Mouse (Mus musculus): Measurements from ENCODE around the gene Sugct. TPM values are rescaled to one million over a fixed set of nuclear protein-coding genes. Genes with fewer than 3 reads are reported as not detected.

Sugct gene
- polyA plus RNA-seq, 1 experiment: 1.0 TPM

DNA sequence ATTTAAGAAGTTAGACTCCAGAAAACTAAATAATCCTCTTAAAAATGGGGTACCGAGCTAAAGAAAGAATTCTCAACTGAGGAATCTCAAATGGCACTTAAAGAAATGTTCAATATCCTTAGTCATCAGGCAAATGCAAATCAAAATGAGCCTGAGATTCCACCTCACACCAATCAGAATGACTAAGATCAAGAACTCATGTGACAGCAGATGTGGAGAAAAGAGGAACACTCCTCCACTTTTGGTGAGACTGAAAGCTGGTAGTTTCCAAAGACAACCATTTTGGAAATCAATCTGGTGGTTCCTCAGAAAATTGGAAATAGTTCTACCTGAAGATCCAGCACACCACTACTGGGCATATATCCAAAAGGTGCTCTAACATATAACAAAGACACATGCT is 28.0 kb downstream of the Sugct start:
- Histone ChIP-seq H3K27me3 (ENCODE audit: control insufficient read depth, insufficient read depth, insufficient read length) (no peaks in the 10 kb centered on the region), H3K79me2 (ENCODE audit: control insufficient read depth, insufficient read depth) (no peaks in the 10 kb centered on the region), H3K4me3 (no peak overlapping the region), H3K36me3 (ENCODE audit: control insufficient read depth, insufficient read depth) (no peaks in the 10 kb centered on the region), H3ac (ENCODE audit: control insufficient read depth, insufficient read length) (no peak overlapping the region), H3K4me2 (ENCODE audit: low read depth) (no peak overlapping the region)
- TF ChIP-seq TCF3 (IDR thresholded peaks at IDR 0.05; ENCODE audit: insufficient read length, low read depth) (no peak), MAX (IDR thresholded peaks at IDR 0.05; ENCODE audit: low read depth) (no peak), TCF12 (IDR thresholded peaks at IDR 0.05; ENCODE audit: insufficient read depth, poor library complexity, severe bottlenecking) (no peak), REST (IDR thresholded peaks at IDR 0.05; ENCODE audit: insufficient read depth, insufficient read length) (no peak), E2F4 (IDR thresholded peaks at IDR 0.05; ENCODE audit: insufficient read depth) (no peak), POLR2A (IDR thresholded peaks at IDR 0.05; ENCODE audit: insufficient read length, low read depth) (no peak), POLR2AphosphoS2 (IDR thresholded peaks at IDR 0.05; ENCODE audit: insufficient read length, low read depth) (no peak), USF1 (IDR thresholded peaks at IDR 0.05; ENCODE audit: low read depth) (no peak), SRF (IDR thresholded peaks at IDR 0.05; ENCODE audit: control insufficient read depth, insufficient read length, low read depth) (no peak), MYOD1 (IDR thresholded peaks at IDR 0.05; ENCODE audit: control insufficient read depth in 1 of 3, insufficient read length in 2 of 3, low read depth in 2 of 3) (no peak), CEBPB (IDR thresholded peaks at IDR 0.05; ENCODE audit: insufficient read depth, poor library complexity, severe bottlenecking) (no peak), MYOG (IDR thresholded peaks at IDR 0.05; ENCODE audit: control insufficient read depth in 1 of 3, insufficient read depth in 1 of 3, insufficient read length in 2 of 3, low read depth in 2 of 3) (no peak)

DNA sequence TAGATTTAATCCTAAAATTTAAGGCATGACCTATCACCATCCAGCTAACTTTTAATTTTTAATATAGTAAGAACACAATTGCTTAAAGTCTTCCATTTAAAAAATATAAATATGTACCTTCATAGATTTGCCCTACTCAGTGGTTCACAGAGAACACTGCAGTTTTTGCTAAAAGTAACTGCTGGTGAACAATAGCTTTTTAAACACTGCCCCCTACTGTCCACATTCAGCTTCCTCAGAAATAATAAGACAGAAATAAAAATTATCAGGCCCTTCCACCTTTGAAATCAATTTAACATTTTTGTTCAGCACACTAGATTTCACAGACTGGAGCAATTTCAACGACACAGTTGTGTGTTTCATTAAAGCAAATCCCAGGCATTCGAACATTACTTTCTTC is 53.1 kb downstream of the Sugct start:
- Histone ChIP-seq H3K4me2 (ENCODE audit: low read depth) (no peak overlapping the region), H3K36me3 (ENCODE audit: control insufficient read depth, insufficient read depth) (no peaks in the 10 kb centered on the region), H3K79me2 (ENCODE audit: control insufficient read depth, insufficient read depth) (no peaks in the 10 kb centered on the region), H3K4me3 (no peak overlapping the region), H3ac (ENCODE audit: control insufficient read depth, insufficient read length) (no peak overlapping the region), H3K27me3 (ENCODE audit: control insufficient read depth, insufficient read depth, insufficient read length) (no peaks in the 10 kb centered on the region)
- TF ChIP-seq REST (IDR thresholded peaks at IDR 0.05; ENCODE audit: insufficient read depth, insufficient read length) (no peak), TCF3 (IDR thresholded peaks at IDR 0.05; ENCODE audit: insufficient read length, low read depth) (no peak), POLR2A (IDR thresholded peaks at IDR 0.05; ENCODE audit: insufficient read length, low read depth) (no peak), TCF12 (IDR thresholded peaks at IDR 0.05; ENCODE audit: insufficient read depth, poor library complexity, severe bottlenecking) (no peak), CEBPB (IDR thresholded peaks at IDR 0.05; ENCODE audit: insufficient read depth, poor library complexity, severe bottlenecking) (no peak), POLR2AphosphoS2 (IDR thresholded peaks at IDR 0.05; ENCODE audit: insufficient read length, low read depth) (no peak), USF1 (IDR thresholded peaks at IDR 0.05; ENCODE audit: low read depth) (no peak), MYOD1 (IDR thresholded peaks at IDR 0.05; ENCODE audit: control insufficient read depth in 1 of 3, insufficient read length in 2 of 3, low read depth in 2 of 3) (no peak), MYOG (IDR thresholded peaks at IDR 0.05; ENCODE audit: control insufficient read depth in 1 of 3, insufficient read depth in 1 of 3, insufficient read length in 2 of 3, low read depth in 2 of 3) (no peak), E2F4 (IDR thresholded peaks at IDR 0.05; ENCODE audit: insufficient read depth) (no peak), MAX (IDR thresholded peaks at IDR 0.05; ENCODE audit: low read depth) (no peak), SRF (IDR thresholded peaks at IDR 0.05; ENCODE audit: control insufficient read depth, insufficient read length, low read depth) (no peak)

DNA sequence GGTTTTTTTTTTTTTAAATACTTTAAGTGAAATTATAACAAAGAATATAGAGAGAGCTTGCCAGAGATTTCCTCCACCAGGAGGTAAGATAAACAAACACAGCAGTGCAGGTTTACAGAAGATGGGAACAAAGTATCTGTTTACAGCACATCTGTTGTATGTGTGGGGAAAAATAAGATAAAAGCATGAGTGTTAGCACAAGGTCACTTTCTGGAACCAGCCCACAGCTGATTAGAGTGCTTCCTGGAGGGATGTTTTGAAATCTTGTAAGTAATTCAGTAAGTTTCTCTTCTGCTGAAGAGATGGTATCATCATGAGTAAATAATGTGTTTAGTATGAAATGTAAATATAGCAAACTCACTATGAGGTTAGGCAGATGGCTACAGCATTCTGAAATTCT is 57.3 kb downstream of the Sugct start:
- Histone ChIP-seq H3K36me3 (ENCODE audit: control insufficient read depth, insufficient read depth) (no peaks in the 10 kb centered on the region), H3K4me2 (ENCODE audit: low read depth) (no peak overlapping the region), H3K4me3 (no peak overlapping the region), H3K79me2 (ENCODE audit: control insufficient read depth, insufficient read depth) (no peaks in the 10 kb centered on the region), H3ac (ENCODE audit: control insufficient read depth, insufficient read length) (no peak overlapping the region), H3K27me3 (ENCODE audit: control insufficient read depth, insufficient read depth, insufficient read length) (no peaks in the 10 kb centered on the region)
- TF ChIP-seq POLR2AphosphoS2 (IDR thresholded peaks at IDR 0.05; ENCODE audit: insufficient read length, low read depth): no peak
- TF ChIP-seq POLR2A (IDR thresholded peaks at IDR 0.05; ENCODE audit: insufficient read length, low read depth): no peak
- TF ChIP-seq MYOG (IDR thresholded peaks at IDR 0.05; ENCODE audit: control insufficient read depth in 1 of 3, insufficient read depth in 1 of 3, insufficient read length in 2 of 3, low read depth in 2 of 3): no peak
- TF ChIP-seq REST (IDR thresholded peaks at IDR 0.05; ENCODE audit: insufficient read depth, insufficient read length): no peak

DNA sequence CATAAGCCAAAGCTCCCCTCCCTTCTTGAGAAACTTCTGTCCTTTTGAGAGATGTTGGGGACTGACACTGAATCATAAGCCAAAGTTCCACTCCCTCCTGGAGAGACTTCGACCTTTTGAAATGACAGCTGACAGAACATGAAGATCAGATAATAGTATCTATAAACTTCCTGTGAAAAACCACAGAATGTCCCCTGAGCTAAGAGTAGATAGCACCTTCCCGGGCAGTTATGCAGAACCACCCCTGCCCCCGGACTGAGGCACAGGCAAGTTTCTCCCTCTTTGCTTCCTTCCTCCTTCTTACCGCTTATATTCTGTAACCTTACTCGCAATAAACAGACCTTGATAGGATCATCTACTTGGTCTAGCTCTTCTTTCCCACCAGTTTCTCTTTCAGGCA is 68.2 kb downstream of the Sugct start:
- H3K4me3 ChIP-seq: no peak overlapping the region

DNA sequence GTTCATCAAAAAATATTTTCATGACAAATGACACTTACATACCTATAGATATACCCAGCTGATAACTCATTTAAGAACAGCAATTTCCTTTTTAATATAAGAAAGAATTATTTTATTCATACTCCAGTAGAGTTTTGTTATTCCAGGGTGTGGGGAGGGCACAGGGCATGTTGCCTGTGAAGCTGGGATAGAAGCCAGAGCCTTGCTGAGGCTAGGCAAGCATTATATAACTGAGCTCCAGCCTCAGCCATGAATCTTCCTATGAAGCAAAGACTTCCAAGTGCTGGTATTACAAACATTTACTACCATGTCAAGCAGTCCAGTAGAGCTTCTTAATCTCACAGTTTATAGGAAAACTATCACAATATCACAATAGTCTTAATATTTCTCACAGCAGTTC is 70.4 kb downstream of the Sugct start:
- Histone ChIP-seq H3ac (ENCODE audit: control insufficient read depth, insufficient read length) (no peak overlapping the region), H3K27me3 (ENCODE audit: control insufficient read depth, insufficient read depth, insufficient read length) (no peaks in the 10 kb centered on the region), H3K4me2 (ENCODE audit: low read depth) (no peak overlapping the region), H3K79me2 (ENCODE audit: control insufficient read depth, insufficient read depth) (no peaks in the 10 kb centered on the region), H3K4me3 (no peak overlapping the region), H3K36me3 (ENCODE audit: control insufficient read depth, insufficient read depth) (no peaks in the 10 kb centered on the region)
- TF ChIP-seq TCF3 (IDR thresholded peaks at IDR 0.05; ENCODE audit: insufficient read length, low read depth) (no peak), MYOG (IDR thresholded peaks at IDR 0.05; ENCODE audit: control insufficient read depth in 1 of 3, insufficient read depth in 1 of 3, insufficient read length in 2 of 3, low read depth in 2 of 3) (no peak), POLR2AphosphoS2 (IDR thresholded peaks at IDR 0.05; ENCODE audit: insufficient read length, low read depth) (no peak), SRF (IDR thresholded peaks at IDR 0.05; ENCODE audit: control insufficient read depth, insufficient read length, low read depth) (no peak), TCF12 (IDR thresholded peaks at IDR 0.05; ENCODE audit: insufficient read depth, poor library complexity, severe bottlenecking) (no peak), MYOD1 (IDR thresholded peaks at IDR 0.05; ENCODE audit: control insufficient read depth in 1 of 3, insufficient read length in 2 of 3, low read depth in 2 of 3) (no peak), MAX (IDR thresholded peaks at IDR 0.05; ENCODE audit: low read depth) (no peak), REST (IDR thresholded peaks at IDR 0.05; ENCODE audit: insufficient read depth, insufficient read length) (no peak), CEBPB (IDR thresholded peaks at IDR 0.05; ENCODE audit: insufficient read depth, poor library complexity, severe bottlenecking) (no peak)

More for the DNA sequence above, 68.2 kb downstream of the Sugct start:
- no peaks in the 10 kb centered on the region for H3K27me3 ChIP-seq (ENCODE audit: control insufficient read depth, insufficient read depth, insufficient read length)
- no peaks in the 10 kb centered on the region for H3K79me2 ChIP-seq (ENCODE audit: control insufficient read depth, insufficient read depth)
- H3K4me2 ChIP-seq (ENCODE audit: low read depth): no peak overlapping the region
- H3ac ChIP-seq (ENCODE audit: control insufficient read depth, insufficient read length): no peak overlapping the region
- TF ChIP-seq MYOD1 (IDR thresholded peaks at IDR 0.05; ENCODE audit: control insufficient read depth in 1 of 3, insufficient read length in 2 of 3, low read depth in 2 of 3): peak in 1 of 3 experiments; percentile 8
- TF ChIP-seq POLR2A (IDR thresholded peaks at IDR 0.05; ENCODE audit: insufficient read length, low read depth): no peak
- no peak for TF ChIP-seq POLR2AphosphoS2 (IDR thresholded peaks at IDR 0.05; ENCODE audit: insufficient read length, low read depth)
- TF ChIP-seq SRF (IDR thresholded peaks at IDR 0.05; ENCODE audit: control insufficient read depth, insufficient read length, low read depth): no peak
- no peaks in the 10 kb centered on the region for H3K36me3 ChIP-seq (ENCODE audit: control insufficient read depth, insufficient read depth)
